ENCODE assay signal across 22 mouse cellular contexts in the genomic region with DNA sequence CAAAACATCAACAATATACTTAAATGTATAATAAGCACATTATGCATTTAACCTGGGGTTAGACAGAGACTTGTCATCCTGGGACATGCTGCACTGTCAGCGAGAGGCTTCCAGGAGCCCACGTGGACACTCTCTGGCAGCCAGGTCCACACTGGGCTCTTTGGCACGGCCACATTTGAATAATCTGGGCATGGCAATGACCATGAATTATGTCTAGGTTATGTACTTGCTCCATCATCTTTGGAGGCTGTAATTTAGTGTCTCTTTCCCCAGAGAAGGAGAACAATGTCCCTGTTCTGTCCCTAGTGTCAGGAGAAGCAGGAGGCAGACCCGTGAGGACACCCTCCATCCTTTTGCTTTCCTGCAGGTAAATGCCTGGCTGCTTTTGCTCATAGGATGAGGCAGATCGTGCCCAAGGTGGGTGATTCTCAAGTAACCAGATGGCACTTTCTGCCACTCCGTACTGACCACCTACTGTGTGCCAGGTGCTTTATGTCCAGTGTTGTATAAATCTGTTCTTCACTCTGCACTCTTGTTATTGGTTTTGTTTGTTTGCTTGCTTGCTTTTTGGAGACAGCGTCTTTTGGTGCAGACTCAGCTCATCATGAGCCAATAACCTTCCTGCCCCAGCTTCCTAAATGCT. TPM values are rescaled to one million over a fixed set of nuclear protein-coding genes. Genes with fewer than 3 reads are reported as not detected.
DNase-seq lines count a peak whose midpoint lies in the region; ATAC-seq and TF ChIP-seq lines count a peak whose summit lies in the region.
"Had no signal": no experiment of that assay in that cellular context is flagged by ENCODE, and none has a peak within 500 bp of the region (broad histone marks: within the 10 kb centered on the region; RNA-seq: fewer than 3 reads in every experiment).

No protein-coding gene starts in this region.

- TF ChIP-seq POLR2A in cerebellum, adult 2 months (IDR thresholded peaks at IDR 0.05; ENCODE audit: borderline replicate concordance, insufficient read depth, low read length): no peak
- TF ChIP-seq POLR2A in heart, adult 2 months (IDR thresholded peaks at IDR 0.05; ENCODE audit: insufficient read depth, low read depth, low read length): no peak

- H3K27ac ChIP-seq in midbrain, postnatal 0 days (ENCODE audit: low read depth, low read length): no peak overlapping the region
- H3K27ac ChIP-seq in midbrain, embryonic 10.5 days (replicated peaks): no peak overlapping the region
- peak overlapping the region; percentile 75 for H3K27ac ChIP-seq in cerebellum, adult 2 months (ENCODE audit: insufficient read depth, low read length)
- no peak overlapping the region for H3K27ac ChIP-seq in heart, adult 2 months
- H3K27ac ChIP-seq: embryonic facial prominence, embryonic 13.5 days; forebrain, embryonic 12.5 days; gastrocnemius, adult 2 months; heart, embryonic 10.5 days; hindbrain, embryonic 12.5 days had no signal

- H3K27me3 ChIP-seq in midbrain, postnatal 0 days (ENCODE audit: insufficient read depth, low read length): no peaks in the 10 kb centered on the region
- H3K27me3 ChIP-seq in midbrain, embryonic 10.5 days (ENCODE audit: low read depth, poor library complexity, severe bottlenecking): no peaks in the 10 kb centered on the region; the same call in 1 of the 2 replicates
- no peaks in the 10 kb centered on the region for H3K27me3 ChIP-seq in cerebellum, adult 2 months (ENCODE audit: control insufficient read depth, insufficient read depth, low read length)
- no peaks in the 10 kb centered on the region for H3K27me3 ChIP-seq in heart, adult 2 months (ENCODE audit: control insufficient read depth, insufficient read depth, low read length)
- H3K27me3 ChIP-seq: forebrain, embryonic 12.5 days; hindbrain, embryonic 12.5 days had no signal

- H3K36me3 ChIP-seq in midbrain, postnatal 0 days (ENCODE audit: insufficient read depth, low read length): no peaks in the 10 kb centered on the region
- no peaks in the 10 kb centered on the region for H3K36me3 ChIP-seq in midbrain, embryonic 10.5 days
- H3K36me3 ChIP-seq in heart, adult 2 months (ENCODE audit: control insufficient read depth, insufficient read depth, low read length): no peaks in the 10 kb centered on the region
- H3K36me3 ChIP-seq: embryonic facial prominence, embryonic 13.5 days; forebrain, embryonic 12.5 days; heart, embryonic 10.5 days; hindbrain, embryonic 12.5 days had no signal

- TF ChIP-seq EP300 in heart, adult 2 months (IDR thresholded peaks at IDR 0.05; ENCODE audit: insufficient read depth, low read depth, low read length): no peak

- peak; percentile 19 for DNase-seq in midbrain, postnatal 0 days (ENCODE audit: low spot score)
- no peak for DNase-seq in midbrain, embryonic 10.5 days (ENCODE audit: low spot score)
- peak; percentile 82 to 89 for DNase-seq in cerebellum, adult 2 months
- DNase-seq in cerebellum, postnatal 10 days: peak; percentile 87 to 90
- DNase-seq in kidney, postnatal 25 days: no peak
- DNase-seq in heart, adult 2 months: no peak
- no peak for DNase-seq in frontal cortex, adult 2 months (ENCODE audit: extremely low spot score in 1 of 2, low spot score in 1 of 2)
- DNase-seq in layer of hippocampus, adult 9-10 months (ENCODE audit: low spot score): no peak
- DNase-seq: adrenal gland, postnatal 10 days; forebrain, postnatal 0 days; gastrocnemius, adult 2 months; gastrocnemius, postnatal 25 days; heart, adult 11 months; heart, postnatal 10 days; heart, postnatal 4 days; kidney, adult 18-20 months had no signal

- no peak for TF ChIP-seq CTCF in midbrain, postnatal 0 days (IDR thresholded peaks at IDR 0.05)
- TF ChIP-seq CTCF in cerebellum, adult 2 months (IDR thresholded peaks at IDR 0.05; ENCODE audit: borderline replicate concordance, insufficient read depth, low read depth, low read length): no peak
- TF ChIP-seq CTCF in heart, adult 2 months (IDR thresholded peaks at IDR 0.05): no peak

- H3K9ac ChIP-seq in midbrain, postnatal 0 days (replicated peaks; ENCODE audit: low read length, poor library complexity, severe bottlenecking): no peak overlapping the region
- H3K9ac ChIP-seq in heart, adult 2 months (ENCODE audit: low read depth, low read length): no peak overlapping the region
- H3K9ac ChIP-seq: embryonic facial prominence, embryonic 13.5 days; forebrain, embryonic 12.5 days; forebrain, postnatal 0 days; hindbrain, embryonic 12.5 days had no signal

- intact Hi-C loops in heart, adult 2 months (cut with DNase I): loop anchor here (10.0 kb wide), 1 partner anchor 1448 kb away; no protein-coding TSS in a partner anchor

- H3K79me2 ChIP-seq in heart, adult 2 months (replicated peaks; ENCODE audit: control insufficient read depth, insufficient read depth, low read length): no peaks in the 10 kb centered on the region

- no peaks in the 10 kb centered on the region; the same call in 1 of the 2 replicates for H3K4me1 ChIP-seq in midbrain, postnatal 0 days (ENCODE audit: insufficient read depth, low read length)
- H3K4me1 ChIP-seq in midbrain, embryonic 10.5 days: 0 out of 2 replicates have a peak, but pooled peaks cover 11% of the 10 kb centered on the region
- peaks cover 19% of the 10 kb centered on the region; the same call in 1 of the 2 replicates for H3K4me1 ChIP-seq in cerebellum, adult 2 months (ENCODE audit: control insufficient read depth, insufficient read depth, low read length)
- peaks cover 2% of the 10 kb centered on the region; the same call in 1 of the 2 replicates for H3K4me1 ChIP-seq in heart, adult 2 months (ENCODE audit: control insufficient read depth, insufficient read depth, low read length)
- H3K4me1 ChIP-seq: forebrain, embryonic 12.5 days had no signal

- H3K4me3 ChIP-seq in midbrain, postnatal 0 days (ENCODE audit: low read depth, low read length): no peak overlapping the region
- no peak overlapping the region for H3K4me3 ChIP-seq in midbrain, embryonic 10.5 days
- no peak overlapping the region for H3K4me3 ChIP-seq in cerebellum, adult 2 months (replicated peaks; ENCODE audit: insufficient read depth, low read depth, low read length)
- H3K4me3 ChIP-seq in heart, adult 2 months: no peak overlapping the region
- H3K4me3 ChIP-seq: embryonic facial prominence, embryonic 13.5 days; forebrain, embryonic 12.5 days; gastrocnemius, adult 2 months; heart, embryonic 10.5 days; hindbrain, embryonic 12.5 days had no signal

- WGBS in midbrain, postnatal 0 days: 85% methylated on average over 7 of the region's 7 CpGs
- 85% methylated on average over 7 of the region's 7 CpGs for WGBS in midbrain, embryonic 10.5 days
- WGBS in cerebellum, adult 2 months: 8% methylated on average over 7 of the region's 7 CpGs
- 84% methylated on average over 7 of the region's 7 CpGs for WGBS in heart, adult 2 months

- no peak overlapping the region for H3K4me2 ChIP-seq in midbrain, postnatal 0 days (ENCODE audit: low read depth, low read length, poor library complexity, severe bottlenecking)
- H3K4me2 ChIP-seq: embryonic facial prominence, embryonic 13.5 days; forebrain, embryonic 12.5 days; hindbrain, embryonic 12.5 days had no signal

- no peak for ATAC-seq in midbrain, postnatal 0 days (ENCODE audit: low FRiP score)
- ATAC-seq: forebrain, postnatal 0 days; hindbrain, embryonic 16.5 days; inflammation-experienced regulatory T-cells, adult 6 months had no signal

- H3K9me3 ChIP-seq in midbrain, postnatal 0 days (ENCODE audit: low read length): no peaks in the 10 kb centered on the region
- H3K9me3 ChIP-seq in midbrain, embryonic 10.5 days (replicated peaks): no peaks in the 10 kb centered on the region
- H3K9me3 ChIP-seq: embryonic facial prominence, embryonic 13.5 days; forebrain, embryonic 12.5 days; heart, embryonic 10.5 days; hindbrain, embryonic 12.5 days had no signal

RNA-seq across cellular contexts. Expression of a gene that starts 56.2 kb away (rescaled TPM):
- total RNA-seq in midbrain, postnatal 0 days (2014; rRNA removed): 2.8 and 6.6 TPM in 2 replicates
- 0.32 and 0.79 TPM in 2 replicates for polyA plus RNA-seq in midbrain, postnatal 0 days (2015; fragmentation: Nextera tagmentation; extraction: Ambion mirVana)
- 0.93 and 1.5 TPM in 2 replicates for polyA plus RNA-seq in midbrain, embryonic 10.5 days (2016; fragmentation: Nextera tagmentation; extraction: Ambion mirVana)
- polyA plus RNA-seq in cerebellum, adult 2 months (2012; rRNA removed): 3.4 and 8.4 TPM in 2 replicates
- total RNA-seq in heart, adult 2 months (2021): not detected
- not detected in 2 replicates for polyA plus RNA-seq in heart, adult 2 months (2012; rRNA removed)
- 10.6 and 13.6 TPM in 2 replicates for polyA plus RNA-seq in frontal cortex, adult 2 months (2012; rRNA removed)

Comparison
In these comparisons a context has a peak if more than half of its experiments do, and no peak if none do; other contexts are left out.
1. DNase-seq: peak in midbrain, postnatal 0 days (single experiment), cerebellum, adult 2 months (2 of 2) and cerebellum, postnatal 10 days (2 of 2); none in midbrain, embryonic 10.5 days (single experiment), kidney, postnatal 25 days (0 of 2), heart, adult 2 months (0 of 2), frontal cortex, adult 2 months (0 of 2) and layer of hippocampus, adult 9-10 months (single experiment).